Mouse (Mus musculus) forebrain, embryonic 14.5 days (tissue): ENCODE results near the gene Nudt15. TPM values are rescaled to one million over a fixed set of nuclear protein-coding genes. Genes with fewer than 3 reads are reported as not detected.
"Not testable (repeated sequence)": the region's sequence is repeated elsewhere in the genome, so short reads cannot be mapped to it uniquely, and the experiment has no call there.

Experiments used
- ATAC-seq: fragments of 200-750 bp; cut with Nextera tagmentation; 2 replicates; pipeline ENCODE4 v1.8.0; 2017; ENCODE audit warnings: mild to moderate bottlenecking, moderate library complexity
- DNase-seq: peaks from one replicate; pipeline ENCODE4 v3.0.0-alpha.2; 2015; ENCODE audit warnings: low spot score
- H3K27ac ChIP-seq: fragments of 300-500 bp; sonication (generic); 2 replicates; pipeline ENCODE4 v1.5.1; 2014; ENCODE audit warnings: low read depth, mild to moderate bottlenecking, control low read depth, low read length, moderate library complexity
- H3K27me3 ChIP-seq: fragments of 300-500 bp; sonication (generic); replicated peaks from 2 replicates; pipeline ENCODE4 v1.6.1; 2014; ENCODE audit warnings: low read length, control low read depth, mixed read lengths; ENCODE audit not compliant: control insufficient read depth, insufficient read depth
- H3K36me3 ChIP-seq: fragments of 300-500 bp; sonication (generic); 2 replicates; pipeline ENCODE4 v1.6.1; 2014; ENCODE audit warnings: low read length, control low read depth; ENCODE audit not compliant: control insufficient read depth, insufficient read depth
- H3K4me1 ChIP-seq: fragments of 300-500 bp; sonication (generic); 2 replicates; pipeline ENCODE4 v1.6.1; 2014; ENCODE audit warnings: antibody characterized with exemption, low read length, control low read depth; ENCODE audit not compliant: control insufficient read depth, insufficient read depth
- H3K4me2 ChIP-seq: fragments of 300-500 bp; sonication (generic); 2 replicates; pipeline ENCODE4 v1.6.1; 2014; ENCODE audit warnings: mild to moderate bottlenecking, control low read depth, low read length
- H3K4me3 ChIP-seq: fragments of 300-500 bp; sonication (generic); 2 replicates; pipeline ENCODE4 v1.5.1; 2014; ENCODE audit warnings: low read depth, low read length, control low read depth
- H3K9ac ChIP-seq: fragments of 300-500 bp; sonication (generic); 2 replicates; pipeline ENCODE4 v1.6.1; 2014; ENCODE audit warnings: mild to moderate bottlenecking, low read length, control low read depth, moderate library complexity
- H3K9me3 ChIP-seq: fragments of 300-500 bp; sonication (generic); replicated peaks from 2 replicates; pipeline ENCODE4 v1.6.1; 2016; ENCODE audit warnings: low read length, control low read depth, mixed read lengths; ENCODE audit not compliant: control insufficient read depth
- WGBS: fragments of 180-500 bp; shearing (Covaris S2); extraction: QIAGEN DNeasy Blood & Tissue Kit; methylation state at CpG from one replicate; pipeline ENCODE4 v1.1.7; 2014; 5-methylcytosine and 5-hydroxymethylcytosine counted together
- polyA plus RNA-seq: library from polyadenylated mRNA; unstranded; fragments of >200 nt; fragmentation: Nextera tagmentation; extraction: Ambion mirVana; gene quantifications from 2 replicates; pipeline ENCODE4 v1.2.1, GENCODE M21; 2014

The Nudt15 gene
- polyA plus RNA-seq, 1 experiment from 2014 or later: 9.1 TPM

GRCm38 (mm10) chr14:73551164-73551563, 3.1 kb upstream of the Nudt15 start:
- Histone ChIP-seq H3K4me1 (peaks cover 6% of the 10 kb centered on the region), H3K9ac (no peak overlapping the region), H3K9me3 (no peaks in the 10 kb centered on the region), H3K4me2 (no peak overlapping the region), H3K27ac (no peak overlapping the region), H3K36me3 (no peaks in the 10 kb centered on the region), H3K4me3 (no peak overlapping the region), H3K27me3 (no peaks in the 10 kb centered on the region)
- WGBS: 78% methylated on average over 6 of the region's 6 CpGs
- DNase-seq: no peak
- no peak for ATAC-seq

- no peak overlapping the region for H3K9ac ChIP-seq
- no peak for DNase-seq
- 27% methylated on average over 8 of the region's 8 CpGs for WGBS
These were observed 2.7 kb upstream of the Nudt15 start for GRCm38 (mm10) chr14:73550732-73551131.

GRCm38 (mm10) chr14:73550291-73550690, 2.2 kb upstream of the Nudt15 start:
- no peak overlapping the region for H3K4me3 ChIP-seq
- 39% methylated on average over 3 of the region's 3 CpGs for WGBS

More at GRCm38 (mm10) chr14:73550732-73551131, 2.7 kb upstream of the Nudt15 start:
- Histone ChIP-seq H3K4me2 (no peak overlapping the region), H3K27ac (no peak overlapping the region), H3K9me3 (no peaks in the 10 kb centered on the region), H3K4me1 (peaks cover 6% of the 10 kb centered on the region), H3K27me3 (no peaks in the 10 kb centered on the region), H3K36me3 (no peaks in the 10 kb centered on the region), H3K4me3 (no peak overlapping the region)
- ATAC-seq: no peak

GRCm38 (mm10) chr14:73547034-73547433, 1.0 kb downstream of the Nudt15 start:
- no peak overlapping the region for H3K9ac ChIP-seq
- H3K9me3 ChIP-seq: no peaks in the 10 kb centered on the region
- no peak for DNase-seq
- H3K27me3 ChIP-seq: no peaks in the 10 kb centered on the region
- H3K4me2 ChIP-seq: no peak overlapping the region
- no peak overlapping the region for H3K27ac ChIP-seq
- no peaks in the 10 kb centered on the region for H3K36me3 ChIP-seq
- H3K4me3 ChIP-seq: no peak overlapping the region
- no peaks in the 10 kb centered on the region for H3K4me1 ChIP-seq
- 74% methylated on average over 4 of the region's 4 CpGs for WGBS
- no peak for ATAC-seq

More at GRCm38 (mm10) chr14:73550291-73550690, 2.2 kb upstream of the Nudt15 start:
- ATAC-seq (no peak), DNase-seq (no peak)
- no peaks in the 10 kb centered on the region for H3K9me3 ChIP-seq
- H3K27me3 ChIP-seq: no peaks in the 10 kb centered on the region
- no peak overlapping the region for H3K4me2 ChIP-seq
- H3K4me1 ChIP-seq: peaks cover 6% of the 10 kb centered on the region
- H3K9ac ChIP-seq: no peak overlapping the region
- H3K27ac ChIP-seq: no peak overlapping the region
- H3K36me3 ChIP-seq: no peaks in the 10 kb centered on the region

- no peaks in the 10 kb centered on the region for H3K4me1 ChIP-seq
- 3% methylated on average over 6 of the region's 6 CpGs for WGBS
- no peaks in the 10 kb centered on the region for H3K27me3 ChIP-seq
- H3K9ac ChIP-seq: no peak overlapping the region
- no peak overlapping the region for H3K27ac ChIP-seq
- H3K9me3 ChIP-seq: no peaks in the 10 kb centered on the region
- peak; percentile 63 for DNase-seq
- ATAC-seq: peak; percentile 70
- H3K4me2 ChIP-seq: no peak overlapping the region
- H3K4me3 ChIP-seq: no peak overlapping the region
- no peaks in the 10 kb centered on the region for H3K36me3 ChIP-seq
These were observed 4.3 kb downstream of the Nudt15 start for GRCm38 (mm10) chr14:73543781-73544180.

GRCm38 (mm10) chr14:73535641-73536040, 12.4 kb downstream of the Nudt15 start:
- Histone ChIP-seq H3K4me3 (no peak overlapping the region), H3K27ac (no peak overlapping the region), H3K4me1 (no peaks in the 10 kb centered on the region), H3K36me3 (no peaks in the 10 kb centered on the region), H3K27me3 (no peaks in the 10 kb centered on the region), H3K9ac (no peak overlapping the region), H3K4me2 (no peak overlapping the region), H3K9me3 (no peaks in the 10 kb centered on the region)
- DNase-seq: no peak
- 86% methylated on average over 2 of the region's 2 CpGs for WGBS
- no peak for ATAC-seq

- Histone ChIP-seq H3K36me3 (no peaks in the 10 kb centered on the region), H3K4me3 (no peak overlapping the region), H3K4me2 (no peak overlapping the region), H3K9ac (no peak overlapping the region), H3K27me3 (no peaks in the 10 kb centered on the region), H3K9me3 (no peaks in the 10 kb centered on the region), H3K27ac (no peak overlapping the region), H3K4me1 (no peaks in the 10 kb centered on the region)
- DNase-seq (peak; percentile 9), ATAC-seq (no peak)
- 67% methylated on average over 6 of the region's 6 CpGs for WGBS
These were observed 14.1 kb downstream of the Nudt15 start for GRCm38 (mm10) chr14:73533755-73534465.

- not testable (repeated sequence) for H3K27ac ChIP-seq, H3K9ac ChIP-seq, H3K9me3 ChIP-seq, ATAC-seq, H3K4me2 ChIP-seq, H3K27me3 ChIP-seq, DNase-seq, H3K4me3 ChIP-seq, H3K36me3 ChIP-seq, H3K4me1 ChIP-seq
- 94% methylated on average over 3 of the region's 3 CpGs for WGBS
These were observed 19.4 kb downstream of the Nudt15 start for GRCm38 (mm10) chr14:73528661-73529060.

- Histone ChIP-seq H3K36me3 (no peaks in the 10 kb centered on the region), H3K4me1 (peaks cover 2% of the 10 kb centered on the region; the same call in 1 of the 2 replicates), H3K4me3 (peak within 1 kb of the TSS; percentile 42), H3K9ac (peak within 1 kb of the TSS; percentile 60; the same call in 1 of the 2 replicates), H3K27ac (peak within 1 kb of the TSS; percentile 86), H3K9me3 (no peaks in the 10 kb centered on the region), H3K4me2 (peak within 1 kb of the TSS; percentile 34), H3K27me3 (no peaks in the 10 kb centered on the region)
- under 1% methylated on average over 41 of the region's 41 CpGs for WGBS
- ATAC-seq (peak; percentile 100), DNase-seq (peak; percentile 97)
These were observed 23.1 kb downstream of the Nudt15 start, which contains the start of gene Sucla2 for GRCm38 (mm10) chr14:73524766-73525448. Sucla2 (plus strand) TSS chr14:73525319.
